Mouse (Mus musculus): ENCODE data around the gene Commd6.
"Not testable (repeated sequence)": the region's sequence is repeated elsewhere in the genome, so short reads cannot be mapped to it uniquely, and the experiment has no call there.

The Commd6 gene

DNA sequence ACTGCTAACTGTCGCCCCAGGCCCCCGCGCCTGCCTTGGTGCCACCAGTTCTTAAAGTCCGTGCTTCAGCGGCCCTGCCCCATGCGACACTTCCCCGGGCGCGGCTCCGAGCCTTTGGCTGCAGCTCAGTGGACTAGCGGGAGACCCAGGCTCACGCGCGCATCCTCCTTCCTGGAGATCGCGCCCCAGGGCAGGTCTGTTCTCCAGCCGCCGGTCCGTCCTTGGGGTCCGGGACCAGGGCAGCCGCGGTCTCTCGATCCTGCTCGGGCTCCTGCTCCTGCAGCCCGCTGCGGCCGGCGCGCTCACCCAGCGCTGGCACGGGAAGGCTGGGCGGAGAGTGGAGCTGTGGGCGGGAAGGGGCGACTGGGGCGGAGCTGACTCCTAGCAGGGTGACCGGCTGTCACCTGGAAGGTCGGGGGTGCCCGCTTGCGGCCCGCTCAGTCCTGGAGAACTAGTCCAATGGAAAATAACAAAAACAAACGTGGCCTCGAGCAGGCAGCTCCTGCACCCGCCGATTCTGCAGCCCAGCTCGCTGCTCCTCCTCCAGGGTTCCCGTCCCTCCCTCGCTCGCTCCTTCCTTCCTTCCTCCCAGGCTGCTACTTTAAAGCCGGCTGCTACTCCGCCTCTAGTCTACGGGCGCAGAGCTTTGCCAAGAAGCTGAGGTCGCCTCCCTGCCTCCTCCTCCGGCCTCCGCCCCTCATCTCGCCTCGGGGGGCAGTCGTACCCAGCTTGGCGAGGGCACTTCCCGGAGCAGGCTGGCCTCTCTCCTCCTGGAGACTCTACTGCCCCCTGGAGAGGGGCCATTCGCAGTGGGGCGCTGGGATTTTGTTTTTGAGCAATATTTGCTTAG is 31.7 kb downstream of the Commd6 start, which contains the start of gene Tbc1d4:
Gene Tbc1d4, minus strand, starts transcription at position 673 of the 850 bp plus-strand sequence.
- DNase-seq: peak; percentile 86 to 91

- DNase-seq: peak; percentile 61 to 62
These were observed 32.6 kb downstream of the Commd6 start for GRCm38 (mm10) chr14:101607631-101608518.

DNA sequence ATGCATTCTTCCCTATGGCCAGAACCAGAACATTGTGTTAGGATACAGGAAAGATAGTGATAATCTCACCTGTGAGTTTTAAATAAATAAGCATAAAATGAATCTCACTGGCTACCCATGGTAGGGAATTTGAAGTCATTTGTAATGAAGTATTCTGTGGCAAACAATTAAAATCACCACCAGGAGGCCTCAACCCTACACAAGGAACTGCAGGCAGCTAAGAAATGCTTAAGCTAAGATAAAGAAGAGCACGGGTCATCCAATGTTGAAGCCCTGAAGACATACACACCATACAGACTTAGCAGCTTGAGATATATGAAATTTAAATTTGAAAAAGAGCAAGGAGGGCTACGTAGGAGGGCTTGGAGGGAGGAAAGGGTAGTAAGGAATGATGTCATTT is 34.6 kb downstream of the Commd6 start:
- no peak for DNase-seq

GRCm38 (mm10) chr14:101602851-101603250 is 37.6 kb downstream of the Commd6 start:
- no peak for DNase-seq

DNA sequence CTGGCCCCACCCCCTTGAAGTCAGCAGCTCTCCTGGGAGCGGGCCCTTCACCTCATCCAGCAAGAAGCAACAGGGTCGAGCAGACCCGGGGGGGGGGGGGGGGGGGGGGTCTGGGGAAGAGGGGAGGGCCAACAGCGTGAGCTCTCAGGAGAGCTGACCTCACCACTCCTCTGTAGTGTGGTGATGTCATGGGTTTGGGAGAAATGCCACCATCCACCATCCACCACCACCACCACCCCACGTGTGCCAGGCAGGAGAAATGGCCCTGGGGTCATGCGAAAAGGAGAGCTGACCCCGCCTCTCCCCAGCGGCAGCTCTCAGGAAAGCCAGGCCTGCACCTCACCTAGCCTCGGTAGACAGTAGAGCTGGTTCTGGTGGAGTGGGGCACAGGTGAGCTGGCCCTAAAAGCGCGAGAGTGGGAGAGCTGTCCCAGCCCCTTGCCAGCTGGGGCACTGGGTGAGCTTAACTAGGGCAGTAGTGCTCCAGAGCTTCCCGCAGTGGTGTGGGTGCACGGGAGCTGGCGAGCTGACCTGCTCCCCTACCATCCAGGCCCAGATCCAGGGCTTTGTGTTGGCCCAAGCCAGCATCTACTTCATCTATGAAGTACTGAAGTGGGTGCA is 43.3 kb downstream of the Commd6 start:
- DNase-seq: no peak

DNA sequence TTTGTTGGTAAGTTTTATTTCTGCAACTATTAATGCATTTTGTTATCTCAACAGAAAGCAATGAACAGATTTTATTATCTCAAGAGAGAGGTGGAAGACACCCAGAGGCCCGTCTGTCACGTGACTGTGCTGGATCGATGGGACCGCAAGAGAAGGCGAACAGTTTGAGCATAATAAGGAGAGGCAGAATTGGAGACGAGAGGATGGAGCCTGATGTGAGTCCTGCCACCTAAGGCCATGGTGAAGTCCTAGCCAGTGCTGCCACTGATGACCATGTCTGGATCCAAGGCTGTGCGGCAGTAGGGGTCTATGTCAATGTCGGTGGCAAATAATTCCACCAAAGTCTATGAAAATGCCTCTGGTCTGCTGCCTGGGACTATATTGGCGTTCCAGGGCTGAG is 43.8 kb downstream of the Commd6 start:
- no peak for DNase-seq

- no peak for DNase-seq
These were observed 45.0 kb downstream of the Commd6 start for GRCm38 (mm10) chr14:101595301-101596080.

- no peak for DNase-seq
These were observed 46.5 kb downstream of the Commd6 start for GRCm38 (mm10) chr14:101594001-101594400.

GRCm38 (mm10) chr14:101593340-101593739 is 47.1 kb downstream of the Commd6 start:
- no peak for DNase-seq

DNA sequence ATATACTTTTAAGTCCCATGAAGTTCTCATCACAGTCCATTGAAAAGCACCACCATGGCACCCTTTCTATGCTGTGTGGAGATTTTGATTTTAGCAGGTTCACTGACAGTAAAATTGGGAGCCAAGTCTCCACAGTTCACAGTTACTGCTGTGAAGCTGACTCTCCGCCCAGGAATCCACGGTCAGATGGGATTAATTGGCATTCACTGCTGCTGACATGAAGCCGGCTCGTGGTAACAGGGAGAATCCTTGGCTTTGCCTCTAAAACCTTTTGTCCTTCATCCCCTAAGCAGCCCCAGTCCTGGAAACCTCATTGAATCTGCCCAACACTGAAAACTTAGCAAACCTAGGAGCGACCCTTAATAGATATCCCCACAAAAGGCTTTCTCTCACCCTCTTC is 49.4 kb downstream of the Commd6 start:
- DNase-seq: peak; percentile 75 to 83

- DNase-seq: not testable (repeated sequence)
These were observed 52.1 kb downstream of the Commd6 start for GRCm38 (mm10) chr14:101588209-101588991.

DNA sequence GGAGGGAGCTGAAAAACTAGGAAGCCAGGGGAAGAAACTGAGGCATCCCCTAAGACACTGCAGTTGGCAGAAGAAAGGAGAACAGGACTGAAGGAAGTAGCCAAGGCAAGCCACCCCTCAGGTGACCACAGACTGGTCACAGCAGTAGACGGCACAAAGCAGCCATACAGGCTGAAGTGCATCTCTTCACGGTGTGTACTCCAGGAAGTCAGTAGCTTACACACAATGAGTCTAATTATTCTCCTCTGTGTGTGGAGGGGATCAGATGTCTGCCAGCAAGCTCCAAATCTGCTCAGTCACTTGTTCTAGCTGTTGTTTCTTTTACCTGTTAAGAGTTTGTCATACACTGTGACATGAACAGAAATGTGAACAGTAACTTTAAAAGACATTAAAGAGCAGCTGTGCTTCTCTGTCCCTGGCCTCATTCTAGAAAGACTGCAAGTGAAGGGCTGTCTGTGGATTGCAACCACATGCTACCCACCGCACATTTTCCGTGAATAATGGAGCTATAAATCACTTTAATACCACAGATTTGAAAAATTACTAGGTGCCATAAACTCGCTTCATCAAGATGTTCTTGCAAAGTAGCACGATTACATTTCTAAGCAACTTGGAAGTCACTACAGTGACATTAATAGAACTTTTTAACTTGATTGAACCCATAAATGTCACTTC is 53.0 kb downstream of the Commd6 start:
- DNase-seq: not testable (repeated sequence)

DNA sequence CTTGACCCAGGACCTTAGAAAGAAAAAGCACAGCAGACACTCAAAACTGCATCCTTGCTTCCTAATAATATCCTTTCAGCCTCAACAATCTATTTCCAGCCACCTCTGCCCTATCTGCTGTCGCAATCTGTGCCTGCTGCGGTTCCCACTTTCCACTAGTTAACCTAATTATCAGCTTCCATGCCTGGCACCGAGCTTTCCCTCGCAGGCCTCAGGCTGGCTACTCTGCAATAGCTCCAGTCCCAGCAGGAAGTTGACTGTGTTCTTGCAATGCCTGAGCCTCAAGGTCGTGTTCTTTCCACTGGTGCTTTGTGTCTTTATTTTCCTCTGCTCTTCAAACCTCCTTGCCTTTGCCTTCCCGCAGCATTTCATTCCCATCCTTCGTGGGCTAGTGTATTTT is 54.4 kb downstream of the Commd6 start:
- peak; percentile 43 to 56 for DNase-seq
